Mouse (Mus musculus): ENCODE data around the gene Gm20388. TPM values are rescaled to one million over a fixed set of nuclear protein-coding genes. Genes with fewer than 3 reads are reported as not detected.
A peak's percentile ranks its signal among the peaks of the same experiment; 100 is the strongest.

The Gm20388 gene
- total RNA-seq, 1 experiment, result 27.0 TPM

- in situ Hi-C loops (cut with MboI; ENCODE audit: low sequenced_read_pairs in 2 of 2, unreplicated experiment in 2 of 2), result no loop called here
- no peaks in the 10 kb centered on the region for H3K9me3 ChIP-seq (ENCODE audit: control insufficient read depth, insufficient read depth, low read depth, low read length)
- DNase-seq (ENCODE audit: low read depth, low spot score), result no peak
- TF ChIP-seq CHD2 (IDR thresholded peaks at IDR 0.05; ENCODE audit: low read depth, low read length), result no peak
- TF ChIP-seq MAFK (IDR thresholded peaks at IDR 0.05; ENCODE audit: insufficient read depth, low read depth, low read length), result 0 out of 2 replicates have a peak, but pooled peaks have one; percentile 11
- TF ChIP-seq ZC3H11A (IDR thresholded peaks at IDR 0.05; ENCODE audit: borderline replicate concordance, low read depth, low read length), result no peak
- TF ChIP-seq HCFC1 (IDR thresholded peaks at IDR 0.05; ENCODE audit: borderline replicate concordance, insufficient read depth, low read length), result no peak
- no peak for TF ChIP-seq ZNF384 (IDR thresholded peaks at IDR 0.05; ENCODE audit: low read depth, low read length)
- no peaks in the 10 kb centered on the region for H3K36me3 ChIP-seq (ENCODE audit: control insufficient read depth, insufficient read depth, low read length, poor library complexity, severe bottlenecking)
- peaks cover 14 to 40% of the 10 kb centered on the region in 2 experiments for H3K4me1 ChIP-seq (ENCODE audit: control insufficient read depth in 2 of 2, insufficient read depth in 2 of 2, low read length in 2 of 2, poor library complexity in 1 of 2)
- no peak overlapping the region for H3K27ac ChIP-seq (ENCODE audit: insufficient read depth, low read depth, low read length, poor library complexity, severe bottlenecking)
- no peak overlapping the region for H3K4me3 ChIP-seq (ENCODE audit: insufficient read depth in 1 of 2, low read depth in 1 of 2, low read length in 2 of 2, poor library complexity in 1 of 2, severe bottlenecking in 1 of 2)
- H3K9ac ChIP-seq (ENCODE audit: insufficient read depth, low read depth, low read length, poor library complexity, severe bottlenecking), result no peak overlapping the region
These were observed 428.0 kb downstream of the Gm20388 start for GRCm38 (mm10) chr8:120338678-120339077.

- H3K9me3 ChIP-seq (ENCODE audit: control insufficient read depth, insufficient read depth, low read depth, low read length), result no peaks in the 10 kb centered on the region
- no peak overlapping the region for H3K27ac ChIP-seq (ENCODE audit: insufficient read depth, low read depth, low read length, poor library complexity, severe bottlenecking)
- H3K9ac ChIP-seq (ENCODE audit: insufficient read depth, low read depth, low read length, poor library complexity, severe bottlenecking), result no peak overlapping the region; the same call in 1 of the 2 replicates
- no peak overlapping the region for H3K4me3 ChIP-seq (ENCODE audit: insufficient read depth in 1 of 2, low read depth in 1 of 2, low read length in 2 of 2, poor library complexity in 1 of 2, severe bottlenecking in 1 of 2)
- H3K36me3 ChIP-seq (ENCODE audit: control insufficient read depth, insufficient read depth, low read length, poor library complexity, severe bottlenecking), result no peaks in the 10 kb centered on the region
- no peak for DNase-seq (ENCODE audit: low read depth, low spot score)
- in situ Hi-C loops (cut with MboI; ENCODE audit: low sequenced_read_pairs in 2 of 2, unreplicated experiment in 2 of 2), result no loop called here
- H3K4me1 ChIP-seq (ENCODE audit: control insufficient read depth in 2 of 2, insufficient read depth in 2 of 2, low read length in 2 of 2, poor library complexity in 1 of 2), result peaks cover 14 to 36% of the 10 kb centered on the region in 2 experiments
- TF ChIP-seq CHD2 (IDR thresholded peaks at IDR 0.05; ENCODE audit: low read depth, low read length) (no peak), ZC3H11A (IDR thresholded peaks at IDR 0.05; ENCODE audit: borderline replicate concordance, low read depth, low read length) (no peak), HCFC1 (IDR thresholded peaks at IDR 0.05; ENCODE audit: borderline replicate concordance, insufficient read depth, low read length) (no peak), MAFK (IDR thresholded peaks at IDR 0.05; ENCODE audit: insufficient read depth, low read depth, low read length) (no peak), ZNF384 (IDR thresholded peaks at IDR 0.05; ENCODE audit: low read depth, low read length) (no peak)
These were observed 429.1 kb downstream of the Gm20388 start for GRCm38 (mm10) chr8:120339743-120340142.

- Histone ChIP-seq H3K36me3 (ENCODE audit: control insufficient read depth, insufficient read depth, low read length, poor library complexity, severe bottlenecking) (no peaks in the 10 kb centered on the region), H3K9me3 (ENCODE audit: control insufficient read depth, insufficient read depth, low read depth, low read length) (no peaks in the 10 kb centered on the region), H3K9ac (ENCODE audit: insufficient read depth, low read depth, low read length, poor library complexity, severe bottlenecking) (peak overlapping the region; percentile 49; the same call in 1 of the 2 replicates), H3K27ac (ENCODE audit: insufficient read depth, low read depth, low read length, poor library complexity, severe bottlenecking) (peak overlapping the region; percentile 41; the same call in 1 of the 2 replicates), H3K4me3 (ENCODE audit: insufficient read depth in 1 of 2, low read depth in 1 of 2, low read length in 2 of 2, poor library complexity in 1 of 2, severe bottlenecking in 1 of 2) (no peak overlapping the region), H3K4me1 (ENCODE audit: control insufficient read depth in 2 of 2, insufficient read depth in 2 of 2, low read length in 2 of 2, poor library complexity in 1 of 2) (peaks cover 10 to 30% of the 10 kb centered on the region in 2 experiments)
- TF ChIP-seq ZC3H11A (IDR thresholded peaks at IDR 0.05; ENCODE audit: borderline replicate concordance, low read depth, low read length) (no peak), ZNF384 (IDR thresholded peaks at IDR 0.05; ENCODE audit: low read depth, low read length) (no peak), HCFC1 (IDR thresholded peaks at IDR 0.05; ENCODE audit: borderline replicate concordance, insufficient read depth, low read length) (no peak), MAFK (IDR thresholded peaks at IDR 0.05; ENCODE audit: insufficient read depth, low read depth, low read length) (no peak), CHD2 (IDR thresholded peaks at IDR 0.05; ENCODE audit: low read depth, low read length) (no peak)
- in situ Hi-C loops (cut with MboI; ENCODE audit: low sequenced_read_pairs in 2 of 2, unreplicated experiment in 2 of 2), result no loop called here
- DNase-seq (ENCODE audit: low read depth, low spot score), result no peak
These were observed 430.5 kb downstream of the Gm20388 start for GRCm38 (mm10) chr8:120341124-120341523.

- in situ Hi-C loops (cut with MboI; ENCODE audit: low sequenced_read_pairs in 2 of 2, unreplicated experiment in 2 of 2), result no loop called here
- H3K27ac ChIP-seq (ENCODE audit: insufficient read depth, low read depth, low read length, poor library complexity, severe bottlenecking), result no peak overlapping the region
- no peak for DNase-seq (ENCODE audit: low read depth, low spot score)
- H3K9ac ChIP-seq (ENCODE audit: insufficient read depth, low read depth, low read length, poor library complexity, severe bottlenecking), result no peak overlapping the region
- TF ChIP-seq ZNF384 (IDR thresholded peaks at IDR 0.05; ENCODE audit: low read depth, low read length) (no peak), ZC3H11A (IDR thresholded peaks at IDR 0.05; ENCODE audit: borderline replicate concordance, low read depth, low read length) (no peak), CHD2 (IDR thresholded peaks at IDR 0.05; ENCODE audit: low read depth, low read length) (no peak)
- H3K9me3 ChIP-seq (ENCODE audit: control insufficient read depth, insufficient read depth, low read depth, low read length), result no peaks in the 10 kb centered on the region
- H3K36me3 ChIP-seq (ENCODE audit: control insufficient read depth, insufficient read depth, low read length, poor library complexity, severe bottlenecking), result no peaks in the 10 kb centered on the region
- peaks cover 5 to 25% of the 10 kb centered on the region in 2 experiments; a peak in 3 of 4 replicates for H3K4me1 ChIP-seq (ENCODE audit: control insufficient read depth in 2 of 2, insufficient read depth in 2 of 2, low read length in 2 of 2, poor library complexity in 1 of 2)
- no peak overlapping the region for H3K4me3 ChIP-seq (ENCODE audit: insufficient read depth in 1 of 2, low read depth in 1 of 2, low read length in 2 of 2, poor library complexity in 1 of 2, severe bottlenecking in 1 of 2)
These were observed 432.4 kb downstream of the Gm20388 start for GRCm38 (mm10) chr8:120342847-120343548.
